Comparison of ENCODE assay signal across 23 mouse cellular contexts in genomic region chr16:96402294-96402693, GRCm38 (mm10). TPM values are rescaled to one million over a fixed set of nuclear protein-coding genes. Genes with fewer than 3 reads are reported as not detected.
DNase-seq lines count a peak whose midpoint lies in the region; ATAC-seq lines count a peak whose summit lies in the region.
"Had no signal": no experiment of that assay in that cellular context is flagged by ENCODE, and none has a peak within 500 bp of the region (broad histone marks: within the 10 kb centered on the region; RNA-seq: fewer than 3 reads in every experiment).

No protein-coding gene starts in this region.

- ATAC-seq in embryonic facial prominence, embryonic 13.5 days (ENCODE audit: insufficient number of reproducible peaks, insufficient read depth, low FRiP score, low TSS enrichment, low read depth) = no peak
- ATAC-seq in heart, embryonic 15.5 days (replicated peaks; ENCODE audit: insufficient number of reproducible peaks, insufficient read depth, low FRiP score, low read depth) = no peak
- no peak for ATAC-seq in heart, embryonic 11.5 days (replicated peaks; ENCODE audit: insufficient number of reproducible peaks, low FRiP score, low TSS enrichment)
- ATAC-seq in midbrain, embryonic 14.5 days (ENCODE audit: low FRiP score, low TSS enrichment) = no peak; the same call in 1 of the 2 replicates
- ATAC-seq in midbrain, embryonic 11.5 days (ENCODE audit: low FRiP score) = no peak
- ATAC-seq in megakaryocyte-erythroid progenitor cell, adult 5-6 weeks (replicated peaks; ENCODE audit: low FRiP score, low TSS enrichment, poor library complexity, severe bottlenecking) = no peak
- ATAC-seq: activated CD4-positive, CD25-positive, alpha-beta regulatory T cell, adult 4 months; forebrain, postnatal 0 days had no signal

- DNase-seq in embryonic facial prominence, embryonic 10.5 days (ENCODE audit: low spot score) = no peak
- DNase-seq in midbrain, embryonic 14.5 days = peak; percentile 71
- no peak for DNase-seq in midbrain, embryonic 11.5 days (ENCODE audit: low spot score, missing footprints)
- DNase-seq in left cerebral cortex, postnatal 25 days (ENCODE audit: low spot score in 2 of 2) = no peak
- DNase-seq: adrenal gland, adult 8-10 months; cerebellum, adult 18-20 months; cerebellum, postnatal 36 days; embryo, embryonic 11 days; forebrain, postnatal 0 days; gastrocnemius, postnatal 14 days; kidney, adult 2 months; kidney, postnatal 10 days had no signal

- intact Hi-C loops in left cerebral cortex, postnatal 25 days (cut with DNase I) = no loop called here

- WGBS in embryonic facial prominence, embryonic 13.5 days = 34% methylated on average over 6 of the region's 6 CpGs
- 79% methylated on average over 6 of the region's 6 CpGs for WGBS in embryonic facial prominence, embryonic 10.5 days
- 58% methylated on average over 6 of the region's 6 CpGs for WGBS in heart, embryonic 15.5 days
- WGBS in heart, embryonic 11.5 days (ENCODE audit: insufficient replicate concordance) = 67% methylated on average over 6 of the region's 6 CpGs
- 42% methylated on average over 6 of the region's 6 CpGs for WGBS in midbrain, embryonic 14.5 days
- 78% methylated on average over 6 of the region's 6 CpGs for WGBS in midbrain, embryonic 11.5 days

- no peak overlapping the region for H3K4me2 ChIP-seq in embryonic facial prominence, embryonic 13.5 days
- H3K4me2 ChIP-seq in heart, embryonic 15.5 days = no peak overlapping the region; the same call in 1 of the 2 replicates
- H3K4me2 ChIP-seq in heart, embryonic 11.5 days = no peak overlapping the region
- H3K4me2 ChIP-seq in midbrain, embryonic 14.5 days (ENCODE audit: low read length) = no peak overlapping the region
- H3K4me2 ChIP-seq in midbrain, embryonic 11.5 days = no peak overlapping the region
- H3K4me2 ChIP-seq: heart, embryonic 12.5 days; hindbrain, embryonic 13.5 days; midbrain, embryonic 12.5 days had no signal

- H3K9me3 ChIP-seq in embryonic facial prominence, embryonic 13.5 days = no peaks in the 10 kb centered on the region
- no peaks in the 10 kb centered on the region for H3K9me3 ChIP-seq in embryonic facial prominence, embryonic 10.5 days
- no peaks in the 10 kb centered on the region for H3K9me3 ChIP-seq in heart, embryonic 15.5 days (replicated peaks)
- H3K9me3 ChIP-seq in heart, embryonic 11.5 days (replicated peaks; ENCODE audit: control insufficient read depth, low read length) = no peaks in the 10 kb centered on the region
- H3K9me3 ChIP-seq in midbrain, embryonic 14.5 days (ENCODE audit: control insufficient read depth, low read length) = no peaks in the 10 kb centered on the region
- no peaks in the 10 kb centered on the region for H3K9me3 ChIP-seq in midbrain, embryonic 11.5 days (ENCODE audit: control insufficient read depth, low read length)
- H3K9me3 ChIP-seq: heart, embryonic 12.5 days; hindbrain, embryonic 13.5 days; midbrain, embryonic 12.5 days had no signal

- H3K4me3 ChIP-seq in embryonic facial prominence, embryonic 13.5 days = no peak overlapping the region
- no peak overlapping the region for H3K4me3 ChIP-seq in embryonic facial prominence, embryonic 10.5 days
- no peak overlapping the region for H3K4me3 ChIP-seq in heart, embryonic 15.5 days
- no peak overlapping the region for H3K4me3 ChIP-seq in heart, embryonic 11.5 days (ENCODE audit: low read depth, low read length)
- no peak overlapping the region for H3K4me3 ChIP-seq in midbrain, embryonic 14.5 days (replicated peaks; ENCODE audit: low read depth, low read length)
- no peak overlapping the region for H3K4me3 ChIP-seq in midbrain, embryonic 11.5 days (ENCODE audit: low read depth, low read length)
- H3K4me3 ChIP-seq: heart, embryonic 12.5 days; hindbrain, embryonic 13.5 days; midbrain, embryonic 12.5 days had no signal

- H3K9ac ChIP-seq in embryonic facial prominence, embryonic 13.5 days = no peak overlapping the region
- no peak overlapping the region for H3K9ac ChIP-seq in heart, embryonic 15.5 days
- no peak overlapping the region for H3K9ac ChIP-seq in heart, embryonic 11.5 days (ENCODE audit: low read depth, low read length)
- no peak overlapping the region for H3K9ac ChIP-seq in midbrain, embryonic 14.5 days (replicated peaks; ENCODE audit: low read length)
- H3K9ac ChIP-seq in midbrain, embryonic 11.5 days (ENCODE audit: low read length) = no peak overlapping the region
- H3K9ac ChIP-seq: forebrain, postnatal 0 days; heart, embryonic 12.5 days; hindbrain, embryonic 13.5 days; midbrain, embryonic 12.5 days had no signal

- H3K4me1 ChIP-seq in embryonic facial prominence, embryonic 13.5 days = peaks cover 15% of the 10 kb centered on the region
- H3K4me1 ChIP-seq in embryonic facial prominence, embryonic 10.5 days = 0 out of 2 replicates have a peak, but pooled peaks cover 5% of the 10 kb centered on the region
- peaks cover 19% of the 10 kb centered on the region for H3K4me1 ChIP-seq in heart, embryonic 15.5 days (replicated peaks)
- H3K4me1 ChIP-seq in heart, embryonic 11.5 days (ENCODE audit: control insufficient read depth, insufficient read depth, low read length) = peaks cover 12% of the 10 kb centered on the region; the same call in 1 of the 2 replicates
- H3K4me1 ChIP-seq in midbrain, embryonic 14.5 days (ENCODE audit: control insufficient read depth, insufficient read depth, low read length) = no peaks in the 10 kb centered on the region
- no peaks in the 10 kb centered on the region for H3K4me1 ChIP-seq in midbrain, embryonic 11.5 days (ENCODE audit: control insufficient read depth, insufficient read depth, low read length)
- H3K4me1 ChIP-seq: hindbrain, embryonic 13.5 days; midbrain, embryonic 12.5 days had no signal

- no peaks in the 10 kb centered on the region for H3K36me3 ChIP-seq in embryonic facial prominence, embryonic 13.5 days
- no peaks in the 10 kb centered on the region for H3K36me3 ChIP-seq in embryonic facial prominence, embryonic 10.5 days (replicated peaks)
- no peaks in the 10 kb centered on the region for H3K36me3 ChIP-seq in heart, embryonic 15.5 days
- no peaks in the 10 kb centered on the region for H3K36me3 ChIP-seq in heart, embryonic 11.5 days (ENCODE audit: control insufficient read depth, insufficient read depth, low read length)
- no peaks in the 10 kb centered on the region for H3K36me3 ChIP-seq in midbrain, embryonic 14.5 days (ENCODE audit: control insufficient read depth, insufficient read depth, low read length)
- no peaks in the 10 kb centered on the region for H3K36me3 ChIP-seq in midbrain, embryonic 11.5 days (ENCODE audit: control insufficient read depth, insufficient read depth, low read length)
- H3K36me3 ChIP-seq: heart, embryonic 12.5 days; hindbrain, embryonic 13.5 days; midbrain, embryonic 12.5 days had no signal

- H3K27me3 ChIP-seq in embryonic facial prominence, embryonic 13.5 days = no peaks in the 10 kb centered on the region
- H3K27me3 ChIP-seq in embryonic facial prominence, embryonic 10.5 days (replicated peaks; ENCODE audit: low read depth, poor library complexity, severe bottlenecking) = no peaks in the 10 kb centered on the region
- no peaks in the 10 kb centered on the region for H3K27me3 ChIP-seq in heart, embryonic 15.5 days
- H3K27me3 ChIP-seq in heart, embryonic 11.5 days (ENCODE audit: control insufficient read depth, insufficient read depth, low read length) = no peaks in the 10 kb centered on the region
- no peaks in the 10 kb centered on the region for H3K27me3 ChIP-seq in midbrain, embryonic 14.5 days (ENCODE audit: control insufficient read depth, insufficient read depth, low read length)
- H3K27me3 ChIP-seq in midbrain, embryonic 11.5 days (ENCODE audit: control insufficient read depth, insufficient read depth, low read length) = no peaks in the 10 kb centered on the region
- H3K27me3 ChIP-seq: heart, embryonic 12.5 days; hindbrain, embryonic 13.5 days; midbrain, embryonic 12.5 days had no signal

- peak overlapping the region; percentile 4 for H3K27ac ChIP-seq in embryonic facial prominence, embryonic 13.5 days
- no peak overlapping the region for H3K27ac ChIP-seq in embryonic facial prominence, embryonic 10.5 days (replicated peaks)
- H3K27ac ChIP-seq in heart, embryonic 15.5 days = peak overlapping the region; percentile 26
- H3K27ac ChIP-seq in heart, embryonic 11.5 days (ENCODE audit: low read depth, low read length) = no peak overlapping the region
- peak overlapping the region; percentile 10; the same call in 1 of the 2 replicates for H3K27ac ChIP-seq in midbrain, embryonic 14.5 days (replicated peaks; ENCODE audit: low read depth, low read length)
- no peak overlapping the region for H3K27ac ChIP-seq in midbrain, embryonic 11.5 days (ENCODE audit: low read depth, low read length)
- H3K27ac ChIP-seq: hindbrain, embryonic 13.5 days; macrophage; midbrain, embryonic 12.5 days had no signal

RNA-seq across cellular contexts. Expression of gene Itgb2l, which starts 41.1 kb away (rescaled TPM):
- polyA plus RNA-seq in embryonic facial prominence, embryonic 13.5 days (2015; fragmentation: Nextera tagmentation; extraction: Ambion mirVana) = 0.17 TPM in 1 of 2 replicates, not detected in the other
- polyA plus RNA-seq in embryonic facial prominence, embryonic 10.5 days (2016; fragmentation: Nextera tagmentation; extraction: Ambion mirVana) = not detected in 2 replicates
- 0.10 TPM in 1 of 2 replicates, not detected in the other for polyA plus RNA-seq in heart, embryonic 15.5 days (2015; fragmentation: Nextera tagmentation; extraction: Ambion mirVana)
- 0.17 TPM in 1 of 2 replicates, not detected in the other for polyA plus RNA-seq in heart, embryonic 11.5 days (2014; fragmentation: Nextera tagmentation; extraction: Ambion mirVana)
- polyA plus RNA-seq in midbrain, embryonic 14.5 days (2014; fragmentation: Nextera tagmentation; extraction: Ambion mirVana) = not detected in 2 replicates
- not detected in 2 replicates for polyA plus RNA-seq in midbrain, embryonic 11.5 days (2014; fragmentation: Nextera tagmentation; extraction: Ambion mirVana)
- total RNA-seq in megakaryocyte-erythroid progenitor cell, adult 5-6 weeks (2014; fragmentation: Nextera tagmentation) = 2.0 TPM in 1 of 2 replicates, not detected in the other
- not detected in 2 replicates for total RNA-seq in megakaryocyte-erythroid progenitor cell, adult 5-6 weeks (2017)
- total RNA-seq in left cerebral cortex, postnatal 25 days (2021) = not detected
- total RNA-seq: adrenal gland, adult 8-10 months; forebrain, postnatal 0 days; gastrocnemius, postnatal 14 days; left cerebral cortex, adult 8-10 months; liver, adult 2 months had no signal
- polyA plus RNA-seq: activated CD4-positive, CD25-positive, alpha-beta regulatory T cell, adult 4 months; heart, embryonic 12.5 days; hindbrain, embryonic 13.5 days; kidney, adult 2 months; liver, adult 2 months; midbrain, embryonic 12.5 days had no signal

Comparison
In these comparisons a context has a peak if more than half of its experiments do, and no peak if none do; other contexts are left out.
1. H3K27ac ChIP-seq: peak in embryonic facial prominence, embryonic 13.5 days (single experiment), heart, embryonic 15.5 days (single experiment) and midbrain, embryonic 14.5 days (single experiment); none in embryonic facial prominence, embryonic 10.5 days (single experiment), heart, embryonic 11.5 days (single experiment) and midbrain, embryonic 11.5 days (single experiment).